Comparison of ENCODE assay signal across 8 mouse cellular contexts in the genomic region with DNA sequence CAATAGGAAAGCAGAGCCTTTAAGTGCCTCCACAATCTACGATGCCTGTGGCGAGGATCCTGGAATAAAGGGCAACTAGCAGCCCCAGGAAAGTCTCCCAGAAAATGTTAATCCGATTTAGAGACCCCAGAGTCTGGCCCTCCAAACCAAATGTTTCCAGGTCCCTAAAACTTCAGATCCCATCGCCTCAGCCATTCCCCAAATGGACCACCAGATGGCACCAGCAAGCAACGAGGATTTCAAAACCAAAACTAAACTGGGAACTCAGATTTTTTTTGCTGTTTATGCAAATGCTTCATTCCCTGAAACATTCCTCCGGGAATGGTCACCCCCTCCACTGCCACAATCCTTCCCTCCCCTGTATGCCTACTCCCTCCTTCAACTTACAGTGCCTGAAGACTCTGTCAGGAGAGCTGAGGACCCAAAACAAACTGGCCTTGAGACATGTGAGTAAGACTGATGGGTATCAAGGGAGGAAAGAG. TPM values are rescaled to one million over a fixed set of nuclear protein-coding genes. Genes with fewer than 3 reads are reported as not detected.
DNase-seq lines count a peak whose midpoint lies in the region; ATAC-seq and TF ChIP-seq lines count a peak whose summit lies in the region.

Gene C1ra, plus strand, starts transcription at position 51 of the 482 bp plus-strand sequence.

- in situ Hi-C loops in Patski (cut with MboI; ENCODE audit: low pct_unique_long_range_greater_than_20kb): no loop called here

- intact Hi-C loops in gastrocnemius, adult 2 months (cut with DNase I): no loop called here

- POLR2A ChIA-PET in Patski (lab: Charles Lee): interaction anchor here (0.8 kb wide), 1 partner anchor 57 kb away, joined by 3 read pairs; the partner anchor contains the start of gene C1rb

- CTCF ChIA-PET in Patski (lab: Charles Lee): interaction anchor here (0.5 to 1.4 kb wide), 6 partner anchors 9 to 132 kb away, joined by 3 to 4 read pairs (median 3); partner anchors contain the start of gene C1rl

- H3K36me3 ChIP-seq in hindbrain, embryonic 14.5 days (replicated peaks; ENCODE audit: control insufficient read depth, insufficient read depth): no peaks in the 10 kb centered on the region

- peak within 1 kb of the TSS; percentile 36 for H3K4me2 ChIP-seq in hindbrain, embryonic 14.5 days (replicated peaks)

- DNase-seq in Patski (ENCODE audit: low read depth, low spot score): peak; percentile 10
- peak; percentile 33 to 65 for DNase-seq in cerebellum, adult 2 months
- peak; percentile 62 for DNase-seq in gastrocnemius, adult 2 months
- peak; percentile 61 for DNase-seq in hindbrain, embryonic 14.5 days (ENCODE audit: low spot score)
- DNase-seq in layer of hippocampus, postnatal 25 days (ENCODE audit: extremely low spot score in 1 of 2, low spot score in 1 of 2): peak; percentile 44 to 70
- peak; percentile 84 for DNase-seq in lung, postnatal 36 days
- DNase-seq in retina, postnatal 7 days (ENCODE audit: low read depth, low spot score): peak; percentile 11

- ATAC-seq in Patski: peak; percentile 56
- ATAC-seq in hindbrain, embryonic 14.5 days (ENCODE audit: low FRiP score): no peak
- ATAC-seq in activated CD4-positive, CD25-positive, alpha-beta regulatory T cell, adult 4 months: no peak

- TF ChIP-seq POLR2A in cerebellum, adult 2 months (IDR thresholded peaks at IDR 0.05; ENCODE audit: borderline replicate concordance, insufficient read depth, low read length): no peak

- peak; percentile 71 for TF ChIP-seq CTCF in Patski (IDR thresholded peaks at IDR 0.05)
- peak; percentile 56; the same call in 1 of the 2 replicates for TF ChIP-seq CTCF in cerebellum, adult 2 months (IDR thresholded peaks at IDR 0.05; ENCODE audit: borderline replicate concordance, insufficient read depth, low read depth, low read length)
- TF ChIP-seq CTCF in gastrocnemius, adult 2 months (IDR thresholded peaks at IDR 0.05): peak; percentile 82

- whole genome bisulfite sequencing in cerebellum, adult 2 months: 7% methylated on average over 6 of the region's 6 CpGs
- WGBS in hindbrain, embryonic 14.5 days: 14% methylated on average over 6 of the region's 6 CpGs

- peak within 1 kb of the TSS; percentile 18 for H3K4me3 ChIP-seq in cerebellum, adult 2 months (replicated peaks; ENCODE audit: insufficient read depth, low read depth, low read length)
- H3K4me3 ChIP-seq in gastrocnemius, adult 2 months: peak within 1 kb of the TSS; percentile 70
- no peak within 1 kb of the TSS for H3K4me3 ChIP-seq in hindbrain, embryonic 14.5 days (replicated peaks; ENCODE audit: low read length)

- no peaks in the 10 kb centered on the region for H3K9me3 ChIP-seq in hindbrain, embryonic 14.5 days (ENCODE audit: control insufficient read depth, low read length)

- H3K27me3 ChIP-seq in Patski: no peaks in the 10 kb centered on the region
- no peaks in the 10 kb centered on the region for H3K27me3 ChIP-seq in cerebellum, adult 2 months (ENCODE audit: control insufficient read depth, insufficient read depth, low read length)
- no peaks in the 10 kb centered on the region for H3K27me3 ChIP-seq in hindbrain, embryonic 14.5 days (ENCODE audit: control insufficient read depth, insufficient read depth, low read length)

- H3K4me1 ChIP-seq in cerebellum, adult 2 months (ENCODE audit: control insufficient read depth, insufficient read depth, low read length): peaks cover 13% of the 10 kb centered on the region
- H3K4me1 ChIP-seq in hindbrain, embryonic 14.5 days (replicated peaks; ENCODE audit: control insufficient read depth, insufficient read depth, low read length): no peaks in the 10 kb centered on the region

- H3K9ac ChIP-seq in hindbrain, embryonic 14.5 days: no peak within 1 kb of the TSS

- H3K27ac ChIP-seq in cerebellum, adult 2 months (ENCODE audit: insufficient read depth, low read length): no peak within 1 kb of the TSS
- H3K27ac ChIP-seq in gastrocnemius, adult 2 months: peak within 1 kb of the TSS; percentile 81
- H3K27ac ChIP-seq in hindbrain, embryonic 14.5 days: no peak within 1 kb of the TSS

RNA-seq across cellular contexts. Expression of gene C1ra, which starts in this region (rescaled TPM):
- polyA plus RNA-seq in Patski (2021): 59.0 TPM
- polyA plus RNA-seq in cerebellum, adult 2 months (2012; rRNA removed): 0.47 and 0.59 TPM in 2 replicates
- total RNA-seq in gastrocnemius, adult 2 months (2021): 10 to 100 TPM in 1 of 2 experiments, 1 to 10 TPM in 1; 7.4 to 10.5 TPM
- 0.20 and 0.26 TPM in 2 replicates for polyA plus RNA-seq in hindbrain, embryonic 14.5 days (2014; fragmentation: Nextera tagmentation; extraction: Ambion mirVana)
- under 1 TPM; 0.66 to 0.82 TPM for total RNA-seq in layer of hippocampus, postnatal 25 days (2021)
- polyA plus RNA-seq in activated CD4-positive, CD25-positive, alpha-beta regulatory T cell, adult 4 months (2017; shearing (Covaris generic)): under 1 TPM in 1 of 2 experiments, not detected in 1; 0.57 TPM

Comparison
In these comparisons a context has a peak if more than half of its experiments do, and no peak if none do; other contexts are left out.
1. RNA of gene C1ra (total RNA-seq): 7.4 to 10.5 TPM in gastrocnemius, adult 2 months; 0.66 to 0.82 TPM in layer of hippocampus, postnatal 25 days; every median in the first group is over 4 times any median in the second.
2. RNA of gene C1ra (polyA plus RNA-seq): 59.0 TPM in Patski (single experiment); 0.57 TPM in activated CD4-positive, CD25-positive, alpha-beta regulatory T cell, adult 4 months, 0.47 to 0.59 TPM in cerebellum, adult 2 months and 0.20 to 0.26 TPM in hindbrain, embryonic 14.5 days; every median in the first group is over 10 times any median in the second.
3. Peak in DNase-seq and H3K4me3 ChIP-seq in cerebellum, adult 2 months; RNA of the gene not detected or under 1 TPM.
4. Peak in DNase-seq and H3K4me2 ChIP-seq in hindbrain, embryonic 14.5 days; RNA of the gene not detected or under 1 TPM.
5. Peak in DNase-seq in layer of hippocampus, postnatal 25 days; RNA of the gene not detected or under 1 TPM.
6. DNase-seq: peak in every context shown above with its lines; median percentile 84 in lung, postnatal 36 days; 62 in gastrocnemius, adult 2 months; 61 in hindbrain, embryonic 14.5 days; 57 in layer of hippocampus, postnatal 25 days; 49 in cerebellum, adult 2 months; 11 in retina, postnatal 7 days; 10 in Patski.
7. Peak in every context shown above with its lines, with median percentiles within 50 percentile points of each other: CTCF ChIP-seq.